Mouse (Mus musculus): ENCODE results near the gene Maneal. TPM values are rescaled to one million over a fixed set of nuclear protein-coding genes. Genes with fewer than 3 reads are reported as not detected.
A peak's percentile ranks its signal among the peaks of the same experiment; 100 is the strongest.

Maneal gene
- polyA plus RNA-seq (2016; fragmentation: Nextera tagmentation; extraction: Ambion mirVana), result 7.1 and 7.9 TPM in 2 replicates

GRCm38 (mm10) chr4:124861283-124862188 lies at the start of gene Maneal:
Gene Maneal (minus strand): TSS chr4:124862171.
- H3K9ac ChIP-seq (replicated peaks), result peak within 1 kb of the TSS; percentile 79
- peak within 1 kb of the TSS; percentile 74 for H3K27ac ChIP-seq (replicated peaks)
- peaks cover 27% of the 10 kb centered on the region for H3K36me3 ChIP-seq
- peaks cover 7% of the 10 kb centered on the region; the same call in 1 of the 2 replicates for H3K27me3 ChIP-seq
- no peaks in the 10 kb centered on the region for H3K9me3 ChIP-seq
- WGBS, result 1% methylated on average over 60 of the region's 77 CpGs
- peak within 1 kb of the TSS; percentile 75 for H3K4me2 ChIP-seq (replicated peaks)
- ATAC-seq (ENCODE audit: low FRiP score, low read depth), result peak; percentile 55
- peaks cover 19% of the 10 kb centered on the region for H3K4me1 ChIP-seq
- H3K4me3 ChIP-seq, result peak within 1 kb of the TSS; percentile 76

DNA sequence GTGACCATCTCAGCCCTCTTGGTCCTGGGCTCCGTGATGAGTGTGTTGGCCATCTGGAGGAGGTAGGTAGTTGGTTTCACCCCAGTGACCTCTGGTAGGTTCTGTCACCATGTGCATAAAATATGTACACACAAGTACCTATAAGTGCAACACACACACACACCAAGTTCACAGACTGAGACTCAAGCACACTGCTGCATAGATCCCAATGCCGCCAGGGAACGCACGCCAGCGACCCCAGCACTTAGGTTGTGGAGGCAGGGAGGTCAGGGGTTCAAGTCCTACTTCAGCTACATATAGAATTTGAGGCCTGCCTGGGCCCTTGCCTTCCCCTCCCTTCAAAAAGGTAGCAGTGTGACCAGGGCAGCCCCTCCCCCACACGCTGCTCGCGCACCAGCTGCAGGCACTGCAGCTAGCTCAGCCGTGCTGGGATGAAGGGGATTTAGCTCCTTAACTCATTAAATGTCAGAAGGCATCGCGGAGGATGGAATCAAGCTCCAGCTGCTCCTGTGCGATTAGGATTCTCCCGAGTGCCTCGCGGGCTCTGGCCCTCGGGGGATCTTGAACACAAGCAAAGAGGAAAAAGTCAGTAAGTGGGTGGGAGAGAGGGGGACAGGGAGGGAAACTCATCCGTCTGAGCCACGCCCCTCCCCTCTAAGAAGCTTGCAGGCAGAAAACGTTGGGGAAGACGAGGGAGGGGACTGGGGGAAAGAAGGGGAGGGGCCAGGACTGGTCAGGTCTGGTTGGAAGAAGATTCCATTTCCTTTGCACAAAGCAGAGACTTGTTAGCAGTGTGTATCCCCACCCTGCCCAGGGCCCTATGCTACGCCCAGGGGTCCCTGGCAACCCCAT lies 44.2 kb upstream of the Maneal start:
- Histone ChIP-seq H3K9me3 (no peaks in the 10 kb centered on the region), H3K27me3 (0 out of 2 replicates have a peak, but pooled peaks cover 10% of the 10 kb centered on the region), H3K4me2 (replicated peaks) (peak overlapping the region; percentile 46), H3K27ac (replicated peaks) (peak overlapping the region; percentile 96), H3K4me1 (peaks cover 32% of the 10 kb centered on the region), H3K36me3 (no peaks in the 10 kb centered on the region), H3K4me3 (peak overlapping the region; percentile 21), H3K9ac (replicated peaks) (no peak overlapping the region; the same call in 1 of the 2 replicates)
- peak; percentile 90 for ATAC-seq (ENCODE audit: low FRiP score, low read depth)
- WGBS, result 3% methylated on average over 21 of the region's 21 CpGs

GRCm38 (mm10) chr4:124905417-124905816 lies 43.4 kb upstream of the Maneal start:
- Histone ChIP-seq H3K4me3 (no peak overlapping the region), H3K36me3 (no peaks in the 10 kb centered on the region), H3K4me1 (peaks cover 33% of the 10 kb centered on the region), H3K27me3 (0 out of 2 replicates have a peak, but pooled peaks cover 10% of the 10 kb centered on the region), H3K4me2 (replicated peaks) (no peak overlapping the region), H3K27ac (replicated peaks) (peak overlapping the region; percentile 96), H3K9ac (replicated peaks) (no peak overlapping the region), H3K9me3 (no peaks in the 10 kb centered on the region)
- no peak for ATAC-seq (ENCODE audit: low FRiP score, low read depth)
- 70% methylated on average over 4 of the region's 4 CpGs for WGBS

DNA sequence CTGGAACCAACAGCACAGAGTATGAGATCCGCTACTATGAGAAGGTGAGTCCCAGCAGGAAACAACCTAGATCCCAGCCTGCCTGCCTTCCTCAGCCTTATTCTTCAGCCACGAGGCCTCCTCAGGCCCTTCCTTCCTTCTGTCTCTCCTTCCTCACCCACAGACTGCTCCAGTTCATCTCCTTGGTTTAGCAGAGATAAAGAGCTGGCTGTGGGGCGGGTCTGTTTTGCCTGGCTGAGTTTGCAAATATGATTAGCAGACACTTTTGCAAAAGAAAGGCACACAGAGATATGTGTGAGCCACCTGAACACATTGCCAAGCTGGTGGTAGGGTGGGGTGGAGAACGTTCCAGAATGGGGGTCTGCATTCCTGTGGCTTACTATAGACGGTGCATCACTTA lies 37.9 kb upstream of the Maneal start:
- WGBS, result 61% methylated on average over 5 of the region's 5 CpGs
- no peaks in the 10 kb centered on the region for H3K9me3 ChIP-seq
- H3K4me3 ChIP-seq, result no peak overlapping the region
- H3K9ac ChIP-seq (replicated peaks), result no peak overlapping the region
- no peaks in the 10 kb centered on the region for H3K36me3 ChIP-seq
- no peak for ATAC-seq (ENCODE audit: low FRiP score, low read depth)
- H3K27me3 ChIP-seq, result peaks cover 28% of the 10 kb centered on the region
- H3K4me2 ChIP-seq (replicated peaks), result no peak overlapping the region
- peaks cover 38% of the 10 kb centered on the region for H3K4me1 ChIP-seq
- H3K27ac ChIP-seq (replicated peaks), result peak overlapping the region; percentile 54

GRCm38 (mm10) chr4:124898428-124898827 lies 36.5 kb upstream of the Maneal start:
- Histone ChIP-seq H3K9ac (replicated peaks) (no peak overlapping the region), H3K9me3 (no peaks in the 10 kb centered on the region), H3K36me3 (no peaks in the 10 kb centered on the region), H3K4me2 (replicated peaks) (no peak overlapping the region), H3K4me3 (no peak overlapping the region), H3K4me1 (peaks cover 49% of the 10 kb centered on the region), H3K27me3 (peaks cover 37% of the 10 kb centered on the region), H3K27ac (replicated peaks) (peak overlapping the region; percentile 54)
- WGBS, result 11% methylated on average over 10 of the region's 10 CpGs
- peak; percentile 58 for ATAC-seq (ENCODE audit: low FRiP score, low read depth)

GRCm38 (mm10) chr4:124894508-124895428 lies 32.8 kb upstream of the Maneal start:
- Histone ChIP-seq H3K4me3 (peak overlapping the region; percentile 48), H3K27ac (replicated peaks) (0 out of 2 replicates have a peak overlapping the region, but pooled peaks have one; percentile 39), H3K27me3 (peaks cover 63% of the 10 kb centered on the region), H3K4me1 (peaks cover 36% of the 10 kb centered on the region), H3K36me3 (no peaks in the 10 kb centered on the region), H3K9me3 (no peaks in the 10 kb centered on the region), H3K9ac (replicated peaks) (peak overlapping the region; percentile 55), H3K4me2 (replicated peaks) (peak overlapping the region; percentile 83)
- WGBS, result 2% methylated on average over 49 of the region's 83 CpGs
- ATAC-seq (ENCODE audit: low FRiP score, low read depth), result peak; percentile 59

GRCm38 (mm10) chr4:124893769-124894168 lies 31.8 kb upstream of the Maneal start:
- no peaks in the 10 kb centered on the region for H3K36me3 ChIP-seq
- no peak overlapping the region for H3K4me3 ChIP-seq
- H3K9me3 ChIP-seq, result no peaks in the 10 kb centered on the region
- WGBS, result 26% methylated on average over 6 of the region's 6 CpGs
- peak overlapping the region; percentile 83 for H3K4me2 ChIP-seq (replicated peaks)
- ATAC-seq (ENCODE audit: low FRiP score, low read depth), result no peak; the same call in 1 of the 2 replicates
- no peak overlapping the region for H3K27ac ChIP-seq (replicated peaks)
- H3K4me1 ChIP-seq, result peaks cover 26% of the 10 kb centered on the region
- peaks cover 65% of the 10 kb centered on the region for H3K27me3 ChIP-seq
- H3K9ac ChIP-seq (replicated peaks), result no peak overlapping the region

DNA sequence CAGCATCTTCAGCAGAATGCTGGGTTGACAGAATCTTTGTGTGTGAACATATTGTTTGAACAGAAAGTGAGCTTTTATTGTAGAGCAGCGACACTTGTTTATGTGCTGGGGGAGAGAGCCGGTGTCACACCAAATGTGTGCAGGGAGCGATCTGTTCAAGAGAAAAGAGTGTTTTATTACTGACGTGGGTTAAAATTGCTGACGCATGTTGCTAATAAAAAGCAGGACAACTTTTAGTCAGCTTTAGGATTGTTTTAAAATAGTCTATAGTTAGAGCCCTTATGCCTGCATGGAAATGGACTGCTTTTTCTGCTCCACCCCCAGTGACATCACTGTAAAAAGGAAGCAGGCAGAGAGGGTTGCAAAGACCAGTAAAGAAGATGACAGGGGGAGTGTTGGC lies 28.9 kb upstream of the Maneal start:
- Histone ChIP-seq H3K9me3 (no peaks in the 10 kb centered on the region), H3K4me2 (replicated peaks) (no peak overlapping the region), H3K4me3 (no peak overlapping the region), H3K27ac (replicated peaks) (no peak overlapping the region), H3K36me3 (no peaks in the 10 kb centered on the region), H3K9ac (replicated peaks) (no peak overlapping the region), H3K27me3 (peaks cover 67% of the 10 kb centered on the region), H3K4me1 (peaks cover 18% of the 10 kb centered on the region)
- ATAC-seq (ENCODE audit: low FRiP score, low read depth), result no peak
- WGBS, result 76% methylated on average over 5 of the region's 5 CpGs

- Histone ChIP-seq H3K36me3 (no peaks in the 10 kb centered on the region), H3K4me1 (peaks cover 16% of the 10 kb centered on the region), H3K9me3 (no peaks in the 10 kb centered on the region), H3K27me3 (peaks cover 64% of the 10 kb centered on the region), H3K9ac (replicated peaks) (no peak overlapping the region), H3K27ac (replicated peaks) (no peak overlapping the region), H3K4me3 (no peak overlapping the region), H3K4me2 (replicated peaks) (no peak overlapping the region)
- 88% methylated on average over 2 of the region's 2 CpGs for WGBS
- ATAC-seq (ENCODE audit: low FRiP score, low read depth), result no peak
Measured at GRCm38 (mm10) chr4:124889935-124890334, 28.0 kb upstream of the Maneal start.

DNA sequence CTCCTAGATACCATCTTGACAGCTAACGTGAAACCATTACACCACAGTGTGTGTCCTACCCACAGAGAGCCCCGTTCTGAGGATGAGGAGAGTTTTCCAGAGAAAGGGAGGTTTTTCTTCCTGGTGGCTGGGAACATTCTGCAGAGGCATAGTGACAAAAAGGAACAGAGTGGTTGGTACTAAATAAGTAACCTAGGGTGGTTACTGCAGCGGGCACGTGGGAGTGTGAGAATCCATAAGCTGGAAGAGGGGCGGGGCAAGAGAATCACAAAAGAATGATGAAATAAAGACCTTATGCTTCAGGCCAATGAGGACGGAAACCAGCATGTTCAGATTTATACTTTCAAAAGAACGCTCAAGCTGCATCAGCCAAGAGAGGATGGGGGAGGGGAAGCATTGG lies 26.7 kb upstream of the Maneal start:
- no peak for ATAC-seq (ENCODE audit: low FRiP score, low read depth)
- H3K9me3 ChIP-seq, result no peaks in the 10 kb centered on the region
- peaks cover 63% of the 10 kb centered on the region for H3K27me3 ChIP-seq
- H3K27ac ChIP-seq (replicated peaks), result no peak overlapping the region
- WGBS, result 68% methylated on average over 7 of the region's 7 CpGs
- no peaks in the 10 kb centered on the region for H3K36me3 ChIP-seq
- H3K4me2 ChIP-seq (replicated peaks), result no peak overlapping the region
- H3K9ac ChIP-seq (replicated peaks), result no peak overlapping the region
- peaks cover 6% of the 10 kb centered on the region; the same call in 1 of the 2 replicates for H3K4me1 ChIP-seq
- H3K4me3 ChIP-seq, result no peak overlapping the region

- Histone ChIP-seq H3K4me3 (peak overlapping the region; percentile 58), H3K27ac (replicated peaks) (peak overlapping the region; percentile 83), H3K4me2 (replicated peaks) (peak overlapping the region; percentile 77), H3K9ac (replicated peaks) (peak overlapping the region; percentile 53), H3K4me1 (peaks cover 31% of the 10 kb centered on the region), H3K36me3 (no peaks in the 10 kb centered on the region), H3K9me3 (no peaks in the 10 kb centered on the region), H3K27me3 (peaks cover 65% of the 10 kb centered on the region)
- under 1% methylated on average over 37 of the region's 37 CpGs for WGBS
- peak; percentile 25 for ATAC-seq (ENCODE audit: low FRiP score, low read depth)
Measured at GRCm38 (mm10) chr4:124882151-124882729, 20.3 kb upstream of the Maneal start.

Measured in midbrain, embryonic 12.5 days (tissue).